Mouse (Mus musculus) C3H10T1/2 (cell line): Measurements from ENCODE around the gene Map3k4. TPM values are rescaled to one million over a fixed set of nuclear protein-coding genes. Genes with fewer than 3 reads are reported as not detected.

ENCODE experiments used
- polyA plus RNA-seq, 2 experiments: library from polyadenylated mRNA; unstranded; fragments of >200 nt; fragmentation: generic; extraction: Trizol; gene quantifications; one replicate each; pipeline ENCODE4 v1.2.1; 2012; ENCODE audit warnings: missing spikeins in 2 of 2

Map3k4 gene
- polyA plus RNA-seq: 10 to 100 TPM in 1 of 2 experiments, 1 to 10 TPM in 1; 4.3 to 18.5 TPM

GRCm38 (mm10) chr17:12318663-12319201 lies at the start of gene Map3k4:
Gene Map3k4 (minus strand): TSS chr17:12318796.

Other genes starting within 250 kb of the Map3k4 start
- gene Agpat4, start 200.1 kb downstream of the Map3k4 start, polyA plus RNA-seq: 10 to 100 TPM; 20.6 to 32.9 TPM
- not detected for gene Plg, start 59.8 kb upstream of the Map3k4 start, polyA plus RNA-seq
- gene Slc22a3, start 188.9 kb upstream of the Map3k4 start, polyA plus RNA-seq: not detected